ENCODE assay signal across 8 mouse cellular contexts in the genomic region with DNA sequence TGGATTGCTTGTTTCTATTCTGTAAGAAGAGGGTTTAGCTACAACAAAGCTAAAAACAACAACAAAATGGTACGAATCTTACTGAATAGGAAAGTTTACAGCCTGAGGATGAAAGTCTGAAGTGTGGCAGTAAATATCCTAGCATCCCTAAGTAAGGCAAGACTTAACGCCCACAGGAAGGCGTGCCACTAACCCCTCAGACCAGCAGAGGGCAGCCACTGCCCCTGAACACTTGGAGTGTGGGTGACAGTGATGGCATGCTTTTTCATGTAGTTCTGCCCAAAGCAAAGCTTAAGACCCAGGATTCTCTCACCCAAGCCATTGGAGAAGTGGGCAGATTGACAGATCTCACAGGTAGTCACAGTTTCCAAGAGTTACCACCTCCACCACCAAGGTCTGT. TPM values are rescaled to one million over a fixed set of nuclear protein-coding genes. Genes with fewer than 3 reads are reported as not detected.
A peak's percentile ranks its signal among the peaks of the same experiment; 100 is the strongest.
DNase-seq lines count a peak whose midpoint lies in the region; ATAC-seq and TF ChIP-seq lines count a peak whose summit lies in the region.
"Had no signal": no experiment of that assay in that cellular context is flagged by ENCODE, and none has a peak within 500 bp of the region (broad histone marks: within the 10 kb centered on the region; RNA-seq: fewer than 3 reads in every experiment).

No protein-coding gene starts in this region.

- H3K9ac ChIP-seq in liver, embryonic 14.5 days (replicated peaks), result no peak overlapping the region

- H3K27ac ChIP-seq in layer of hippocampus, adult 2 months, result no peak overlapping the region
- H3K27ac ChIP-seq in liver, embryonic 14.5 days, result no peak overlapping the region

- H3K9me3 ChIP-seq in liver, embryonic 14.5 days (ENCODE audit: control insufficient read depth, low read length), result no peaks in the 10 kb centered on the region
- H3K9me3 ChIP-seq: megakaryocyte, embryonic 14.5 days had no signal

- no peaks in the 10 kb centered on the region for H3K4me1 ChIP-seq in liver, embryonic 14.5 days (replicated peaks; ENCODE audit: control insufficient read depth in 2 of 2, insufficient read depth in 2 of 2, low read length in 1 of 2)

- ATAC-seq in liver, embryonic 14.5 days (ENCODE audit: insufficient read depth), result no peak

- TF ChIP-seq EP300 in liver, embryonic 14.5 days (IDR thresholded peaks at IDR 0.05; ENCODE audit: low read depth), result no peak

- no peak overlapping the region for H3K4me3 ChIP-seq in layer of hippocampus, adult 2 months
- no peak overlapping the region for H3K4me3 ChIP-seq in liver, embryonic 14.5 days (ENCODE audit: insufficient read depth in 1 of 2, low read depth in 2 of 2, low read length in 2 of 2)

- TF ChIP-seq CTCF in layer of hippocampus, adult 2 months (conservative IDR thresholded peaks at IDR 0.05), result peak; percentile 74
- peak; percentile 83 for TF ChIP-seq CTCF in liver, embryonic 14.5 days (IDR thresholded peaks at IDR 0.05; ENCODE audit: low read depth)

- H3K27me3 ChIP-seq in liver, embryonic 14.5 days (ENCODE audit: control insufficient read depth, insufficient read depth, low read length), result no peaks in the 10 kb centered on the region

- WGBS in liver, embryonic 14.5 days (ENCODE audit: insufficient replicate concordance), result 36% methylated on average over 3 of the region's 3 CpGs

- peak in 1 of 2 experiments; percentile 35 for DNase-seq in layer of hippocampus, adult 2 months (ENCODE audit: low spot score in 2 of 2)
- DNase-seq in layer of hippocampus, adult 9-11 months, result no peak
- DNase-seq in ES-CJ7 (ENCODE audit: low read depth, low spot score), result peak; percentile 42
- peak; percentile 61 for DNase-seq in adrenal gland, postnatal 14 days
- no peak for DNase-seq in liver, embryonic 14.5 days (ENCODE audit: low read depth in 3 of 3, low spot score in 3 of 3)
- peak; percentile 37 for DNase-seq in thymus, postnatal 14 days
- no peak for DNase-seq in cerebellum, adult 8-10 months

- H3K4me2 ChIP-seq in liver, embryonic 14.5 days (ENCODE audit: low read depth), result no peak overlapping the region

- H3K36me3 ChIP-seq in liver, embryonic 14.5 days (replicated peaks; ENCODE audit: control insufficient read depth, insufficient read depth, low read depth), result peaks cover 6% of the 10 kb centered on the region; the same call in 1 of the 2 replicates

RNA-seq across cellular contexts. Expression of gene Spaca9, which starts 11.1 kb away (rescaled TPM):
- total RNA-seq in layer of hippocampus, adult 2 months (2021), result not detected
- 0.93 TPM in 1 of 2 replicates, not detected in the other for total RNA-seq in adrenal gland, postnatal 14 days (2021)
- polyA plus RNA-seq in liver, embryonic 14.5 days (2012; rRNA removed), result 1.3 and 2.2 TPM in 2 replicates
- 2.0 and 2.5 TPM in 2 replicates for polyA plus RNA-seq in liver, embryonic 14.5 days (2014; fragmentation: Nextera tagmentation; extraction: Ambion mirVana)

RNA-seq across cellular contexts. Expression of gene Ak8, which starts 11.5 kb away (rescaled TPM):
- total RNA-seq in layer of hippocampus, adult 2 months (2021), result 1 to 10 TPM in 1 of 2 experiments, under 1 TPM in 1; 0.74 to 1.2 TPM
- not detected in 2 replicates for total RNA-seq in adrenal gland, postnatal 14 days (2021)
- polyA plus RNA-seq in liver, embryonic 14.5 days (2012; rRNA removed), result 0.11 and 0.18 TPM in 2 replicates
- polyA plus RNA-seq in liver, embryonic 14.5 days (2014; fragmentation: Nextera tagmentation; extraction: Ambion mirVana), result 0.24 and 0.32 TPM in 2 replicates

RNA-seq across cellular contexts. Expression of gene Tsc1, which starts 47.4 kb away (rescaled TPM):
- 10 to 100 TPM; 47.1 to 49.1 TPM for total RNA-seq in layer of hippocampus, adult 2 months (2021)
- total RNA-seq in adrenal gland, postnatal 14 days (2021), result 16.5 and 19.3 TPM in 2 replicates
- 4.5 and 5.4 TPM in 2 replicates for polyA plus RNA-seq in liver, embryonic 14.5 days (2012; rRNA removed)
- polyA plus RNA-seq in liver, embryonic 14.5 days (2014; fragmentation: Nextera tagmentation; extraction: Ambion mirVana), result 5.3 and 7.5 TPM in 2 replicates

Comparison
In these comparisons a context has a peak if more than half of its experiments do, and no peak if none do; other contexts are left out.
1. DNase-seq: peak in ES-CJ7 (single experiment), adrenal gland, postnatal 14 days (single experiment) and thymus, postnatal 14 days (single experiment); none in layer of hippocampus, adult 9-11 months (single experiment), liver, embryonic 14.5 days (0 of 3) and cerebellum, adult 8-10 months (single experiment).